Mouse (Mus musculus): ENCODE measurements around the gene Cgnl1.

Gene Cgnl1

DNA sequence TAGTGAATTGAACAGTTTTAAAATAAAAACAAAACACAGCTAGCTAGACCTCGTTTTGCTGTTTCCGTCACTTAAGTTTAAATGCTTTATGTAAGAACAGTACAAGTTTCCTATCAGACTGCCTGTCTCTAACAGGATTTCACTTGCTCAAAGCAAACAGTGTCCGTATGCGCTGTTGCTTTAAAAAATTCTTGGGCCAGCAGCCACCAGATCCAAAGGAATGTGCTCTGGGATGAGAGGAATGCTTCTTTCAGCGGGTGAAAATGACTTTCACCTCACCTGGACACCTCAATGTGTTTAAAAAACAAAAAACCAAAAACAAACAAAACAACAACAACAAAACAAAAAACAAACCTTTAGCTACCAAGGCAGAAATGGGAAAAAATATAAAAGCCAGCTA, 54.4 kb downstream of the Cgnl1 start:
- DNase-seq (ENCODE audit: low spot score), result no peak

DNA sequence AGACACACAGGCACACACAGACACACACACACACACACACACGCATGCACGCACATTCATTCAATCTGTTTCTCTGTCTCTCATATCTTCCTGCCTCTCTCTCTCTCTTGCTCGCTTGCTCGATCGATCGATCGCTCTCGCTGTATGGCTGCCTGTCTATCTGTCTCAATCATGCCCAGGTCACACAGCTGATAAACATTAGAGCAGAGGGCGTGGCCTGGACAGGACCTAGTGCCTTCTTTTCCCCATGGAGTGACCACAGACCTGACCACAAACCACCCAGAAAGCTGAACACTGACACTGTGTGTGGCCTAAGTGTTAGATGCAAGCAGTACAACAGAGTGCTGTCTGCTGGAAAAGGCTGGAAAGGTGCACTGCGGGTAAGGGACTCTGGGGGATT, 60.6 kb downstream of the Cgnl1 start:
- DNase-seq (ENCODE audit: low spot score), result no peak

DNA sequence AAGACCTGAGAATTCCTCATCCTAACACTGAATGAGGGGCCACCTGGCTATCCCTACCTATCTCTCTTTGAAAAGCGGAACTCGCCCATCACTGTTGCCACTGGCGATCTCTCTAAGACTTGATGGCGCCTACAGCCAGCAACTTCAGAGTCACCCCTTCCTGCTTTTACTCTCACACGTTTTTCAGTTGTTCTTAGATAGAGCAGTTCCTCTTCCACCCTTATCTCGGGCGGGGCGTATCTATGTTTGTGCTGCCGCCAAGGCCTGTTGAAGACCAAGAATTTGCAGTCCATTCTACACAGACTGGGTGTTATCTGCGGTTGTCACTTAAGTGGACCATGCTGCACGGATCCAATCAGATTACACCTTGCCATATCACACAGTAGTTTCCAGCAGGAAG, 62.2 kb downstream of the Cgnl1 start:
- DNase-seq (ENCODE audit: low spot score), result no peak

DNA sequence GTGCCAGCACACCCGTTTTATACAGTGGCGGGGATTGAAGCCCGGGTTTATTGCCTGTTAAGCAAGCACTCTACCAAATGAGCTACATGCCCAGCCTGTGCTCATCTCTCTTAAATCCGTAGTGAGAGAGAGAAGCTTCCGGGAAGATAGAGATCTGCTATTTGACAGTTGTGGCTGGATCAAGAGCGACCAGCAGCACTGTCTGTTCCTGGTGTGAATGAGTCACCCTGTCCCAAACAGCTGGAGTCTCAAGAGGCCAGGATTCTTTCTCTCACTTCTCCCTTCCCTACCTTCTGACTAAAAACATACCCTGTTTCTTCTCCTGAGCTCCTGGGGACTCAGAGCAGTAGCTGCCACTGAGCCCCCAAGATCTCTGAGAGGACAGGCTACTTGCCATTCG, 63.4 kb downstream of the Cgnl1 start:
- no peak for DNase-seq (ENCODE audit: low spot score)

DNA sequence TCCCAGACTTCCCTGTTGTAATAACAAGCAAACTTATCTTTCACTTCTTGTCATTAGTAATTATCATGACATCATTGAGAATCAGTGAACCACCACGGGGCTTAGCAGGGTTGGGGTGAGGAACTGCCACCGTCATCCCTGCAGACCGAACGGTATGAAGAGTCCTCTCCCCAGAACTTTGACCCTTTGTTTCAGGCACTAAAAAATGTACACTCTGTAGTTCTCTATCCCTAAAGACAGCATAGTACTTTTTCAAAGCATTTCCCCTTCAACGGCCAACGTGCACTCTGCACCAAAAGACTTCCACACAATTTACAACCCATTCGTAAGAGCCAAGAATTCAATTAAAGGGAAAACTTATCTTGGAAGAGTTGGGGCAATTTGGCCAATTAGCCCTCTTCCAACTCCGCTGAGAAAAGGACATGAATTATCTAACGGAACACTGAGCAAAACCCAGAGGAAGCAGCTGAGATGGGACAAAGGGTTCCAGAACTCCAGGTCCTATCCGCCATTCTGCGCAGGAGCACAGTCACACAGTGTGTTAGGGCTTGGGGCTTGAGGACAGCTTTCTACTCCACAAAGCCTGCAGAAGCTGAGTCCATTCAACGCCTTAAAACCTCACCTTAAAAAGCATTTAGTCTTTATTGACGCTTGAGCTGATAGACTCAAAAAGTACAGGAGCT, 66.9 kb downstream of the Cgnl1 start:
- DNase-seq (ENCODE audit: low spot score), result no peak

DNA sequence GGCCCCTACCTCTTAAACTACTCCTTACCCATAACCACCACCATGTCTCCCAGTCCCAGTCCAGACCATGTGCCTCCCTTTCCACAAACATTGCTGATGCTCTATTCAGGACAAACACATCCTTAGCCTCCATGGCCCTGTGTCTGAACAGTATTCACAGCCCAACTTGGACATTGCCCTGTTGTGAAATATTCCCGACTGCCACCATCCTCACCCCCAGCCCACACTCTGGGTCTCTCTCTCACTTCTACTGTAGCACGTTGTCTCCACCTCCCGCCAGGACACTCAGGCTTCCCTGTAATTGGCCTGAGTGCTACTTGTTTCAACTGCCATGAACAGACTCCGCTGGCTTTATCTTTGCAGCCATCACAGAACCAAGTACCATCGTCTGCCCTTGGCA, 72.3 kb downstream of the Cgnl1 start:
- DNase-seq (ENCODE audit: low spot score), result no peak

DNA sequence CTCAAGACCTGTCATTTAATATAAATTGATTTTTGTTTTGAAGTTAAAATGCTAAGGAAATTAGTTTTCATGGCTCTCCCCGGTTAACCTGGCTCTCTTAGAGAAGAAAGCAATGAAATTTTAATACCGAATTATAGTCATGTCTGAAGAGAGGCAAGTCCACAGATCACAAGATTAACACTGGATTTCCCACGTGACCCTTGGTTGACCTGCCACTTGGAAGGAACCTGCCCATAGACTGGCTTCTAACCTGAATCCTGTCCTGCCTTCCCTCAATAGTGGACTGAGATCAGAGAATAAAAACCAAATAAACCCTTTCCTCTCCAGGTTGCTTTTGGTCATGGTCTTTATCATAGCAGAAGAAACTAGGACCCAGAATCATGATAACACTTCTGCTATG, 73.3 kb downstream of the Cgnl1 start:
- DNase-seq (ENCODE audit: low spot score), result no peak

DNA sequence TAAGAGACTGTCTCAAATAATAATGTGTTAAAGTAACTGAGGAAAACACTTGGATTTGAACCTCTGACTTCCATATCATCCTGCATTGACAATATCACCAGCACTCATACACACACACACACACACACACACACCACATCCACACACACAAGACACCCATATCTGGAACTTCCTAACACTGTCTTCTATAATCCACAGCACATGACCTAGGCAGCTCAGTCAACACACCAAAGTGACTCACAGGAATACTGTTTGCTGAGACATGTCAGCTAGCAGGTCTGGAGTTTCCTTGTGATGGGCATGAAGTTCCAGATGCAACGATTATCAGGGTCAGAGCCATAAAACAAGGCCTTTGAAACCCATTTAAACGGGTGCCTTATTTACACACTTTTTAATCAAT, 74.2 kb downstream of the Cgnl1 start:
- no peak for DNase-seq (ENCODE audit: low spot score)

DNA sequence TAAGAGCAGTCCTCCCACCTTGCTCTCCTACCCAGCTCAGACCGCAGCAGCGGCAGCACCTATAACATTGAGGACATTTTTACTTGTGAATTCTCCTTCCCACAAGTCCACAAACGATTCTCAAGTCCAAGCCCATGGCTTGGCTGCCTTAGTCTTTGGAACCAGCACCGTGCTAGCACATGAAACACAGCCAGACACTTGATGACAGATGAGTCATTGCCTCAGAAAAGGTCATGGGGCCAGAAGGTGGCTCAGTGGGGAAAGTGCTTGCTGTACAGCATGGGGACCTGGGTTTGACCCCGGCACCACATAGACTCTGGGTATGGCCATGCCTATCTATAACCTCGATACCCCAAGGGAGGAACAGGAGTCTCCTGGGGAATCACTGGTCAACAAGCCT, 74.6 kb downstream of the Cgnl1 start:
- DNase-seq (ENCODE audit: low spot score), result no peak

DNA sequence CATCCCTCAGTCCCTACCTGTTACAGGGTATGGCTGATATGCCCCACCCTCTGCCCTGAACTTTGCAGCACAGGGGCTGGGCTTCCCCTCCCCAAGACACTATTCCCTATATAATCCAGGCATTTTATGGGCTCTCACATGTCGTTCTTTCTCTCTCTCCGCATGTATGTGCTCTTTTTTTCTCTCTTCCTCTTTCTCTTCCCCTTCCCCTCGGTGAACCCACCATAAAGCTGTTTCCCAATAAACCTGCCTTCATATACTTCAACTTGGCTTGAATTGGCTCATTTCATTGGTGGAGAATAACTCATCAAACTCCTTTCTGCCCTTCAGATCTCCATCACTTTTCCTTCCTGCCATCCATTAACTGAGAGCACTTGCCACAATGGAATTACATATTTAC, 76.3 kb downstream of the Cgnl1 start:
- DNase-seq (ENCODE audit: low spot score), result no peak

DNA sequence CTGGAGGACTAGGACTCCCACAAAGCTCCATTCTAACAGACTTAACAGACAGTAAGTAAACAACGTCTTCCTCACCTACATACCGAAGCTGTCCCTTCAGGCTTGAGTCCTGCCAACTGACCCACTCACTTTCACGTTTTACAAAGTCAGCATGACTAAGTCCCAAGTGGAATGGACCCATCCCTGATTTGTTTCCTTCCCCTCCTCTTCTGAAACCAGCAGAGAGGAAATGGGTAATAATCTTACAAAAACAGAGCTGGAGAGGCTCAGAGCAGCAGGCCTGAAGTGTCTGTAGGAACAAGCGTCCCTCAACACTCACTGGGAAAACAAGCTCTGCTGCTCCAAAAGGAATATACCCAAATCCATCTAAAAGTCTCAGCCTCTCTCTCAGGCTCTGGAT, 77.2 kb downstream of the Cgnl1 start:
- DNase-seq (ENCODE audit: low spot score), result no peak

DNA sequence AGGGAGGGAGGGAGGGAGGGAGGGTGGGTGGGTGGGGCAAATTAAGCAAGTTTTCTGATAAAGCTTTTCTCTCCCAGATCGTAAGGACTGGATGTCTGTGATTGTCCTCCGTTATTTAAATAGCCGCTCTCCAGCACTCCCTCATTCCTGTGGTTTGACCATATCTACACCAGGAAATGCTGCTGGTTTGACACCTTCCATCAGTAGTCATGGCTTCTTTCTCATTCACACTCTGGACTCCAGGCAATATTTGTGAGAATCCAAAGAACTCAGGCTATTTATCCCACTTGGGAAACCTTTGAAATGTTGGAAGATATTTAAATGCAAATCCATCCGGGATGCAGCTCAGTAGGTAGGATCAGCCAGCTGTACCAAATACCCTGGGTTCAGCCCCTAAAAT, 77.6 kb downstream of the Cgnl1 start:
- no peak for DNase-seq (ENCODE audit: low spot score)

DNA sequence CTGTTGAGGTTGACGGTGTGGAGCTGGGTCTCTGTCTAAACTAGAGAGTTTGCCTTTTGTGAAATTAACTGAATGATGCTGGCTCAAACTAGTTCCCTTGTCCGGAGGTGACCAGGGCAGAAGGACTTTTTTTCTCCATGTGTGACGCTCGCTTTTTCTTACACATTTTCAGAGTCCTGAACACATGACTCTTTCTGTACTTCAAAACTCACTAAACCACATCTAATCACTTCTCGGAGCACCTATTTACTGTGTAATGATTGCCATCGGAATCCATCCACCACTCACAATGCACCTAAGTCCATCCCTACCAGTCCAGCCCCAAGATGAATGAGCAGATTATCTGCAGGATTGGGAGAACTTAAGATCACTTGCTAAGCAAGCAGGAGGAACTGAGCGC, 79.2 kb downstream of the Cgnl1 start:
- DNase-seq (ENCODE audit: low spot score), result no peak

DNA sequence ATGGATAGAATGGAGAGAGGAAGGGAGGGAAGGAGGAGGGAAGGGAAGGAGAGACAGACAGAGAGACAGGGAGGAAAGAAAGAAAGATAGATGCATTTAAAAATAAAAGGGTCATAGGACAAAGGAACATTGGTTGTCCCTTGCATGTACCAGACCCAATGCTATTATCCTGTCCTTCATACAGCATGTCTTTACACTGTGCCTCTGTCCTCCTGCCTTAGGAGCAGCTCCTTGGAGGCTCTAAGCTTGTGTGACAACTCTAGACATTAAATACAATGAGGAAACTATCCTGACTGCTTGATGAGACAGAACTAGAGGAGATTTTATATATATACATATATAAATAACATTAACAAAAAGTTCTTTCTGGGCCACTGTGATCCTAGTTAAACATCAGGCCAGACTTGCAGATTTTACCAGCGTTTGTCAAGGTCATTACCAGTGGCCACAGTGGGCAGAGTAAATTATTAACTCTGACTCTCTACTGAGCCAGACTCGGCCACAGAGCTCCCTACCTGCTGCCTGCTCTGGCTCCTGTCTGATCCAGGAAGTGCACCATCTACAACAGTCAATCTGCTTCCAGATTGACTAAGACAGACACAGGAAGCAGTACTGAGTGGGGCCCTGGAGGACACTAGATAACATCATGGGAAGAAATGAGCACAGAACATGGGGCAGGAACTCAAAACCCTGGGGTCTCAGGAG, 81.9 kb downstream of the Cgnl1 start:
- DNase-seq (ENCODE audit: low spot score), result no peak

DNA sequence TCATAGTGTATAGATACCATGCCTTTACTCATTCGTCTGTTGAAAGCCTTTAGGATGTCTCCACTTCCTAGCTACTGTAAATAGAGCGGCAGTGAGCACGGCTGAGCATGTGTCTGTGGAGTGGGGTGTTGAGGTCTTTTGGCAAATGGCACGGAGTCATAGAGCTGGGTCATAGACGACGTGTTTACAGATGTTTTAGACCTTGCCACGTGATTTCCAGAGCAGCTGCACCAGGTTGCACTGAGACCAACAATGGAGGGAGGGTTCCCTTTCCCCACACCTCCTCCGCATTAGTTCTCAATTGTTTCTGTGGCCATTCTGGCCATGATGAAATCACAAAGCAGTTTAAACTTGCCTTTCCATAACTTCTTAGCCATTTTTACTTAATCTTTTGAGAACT, 84.9 kb downstream of the Cgnl1 start:
- no peak for DNase-seq (ENCODE audit: low spot score)

DNA sequence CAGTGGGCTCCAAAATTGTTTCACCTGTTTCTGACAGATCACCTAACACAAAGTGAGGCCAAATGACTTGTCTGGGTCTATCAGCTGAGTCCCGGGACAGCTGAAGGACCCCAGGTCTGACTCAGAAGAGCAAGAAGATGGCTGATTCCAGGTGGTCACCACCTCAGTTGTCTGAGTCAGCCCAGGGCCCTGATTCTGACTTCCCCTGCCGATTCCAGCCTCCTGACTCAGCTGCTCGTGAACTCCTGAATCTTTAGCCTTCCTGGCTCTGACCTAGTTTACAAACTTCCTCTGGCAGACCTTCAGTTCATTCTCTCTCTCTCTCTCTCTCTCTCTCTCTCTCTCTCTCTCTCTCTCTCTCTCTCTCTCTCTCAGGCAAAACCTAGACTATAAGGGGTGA, 86.6 kb downstream of the Cgnl1 start:
- DNase-seq (ENCODE audit: low spot score), result no peak

DNA sequence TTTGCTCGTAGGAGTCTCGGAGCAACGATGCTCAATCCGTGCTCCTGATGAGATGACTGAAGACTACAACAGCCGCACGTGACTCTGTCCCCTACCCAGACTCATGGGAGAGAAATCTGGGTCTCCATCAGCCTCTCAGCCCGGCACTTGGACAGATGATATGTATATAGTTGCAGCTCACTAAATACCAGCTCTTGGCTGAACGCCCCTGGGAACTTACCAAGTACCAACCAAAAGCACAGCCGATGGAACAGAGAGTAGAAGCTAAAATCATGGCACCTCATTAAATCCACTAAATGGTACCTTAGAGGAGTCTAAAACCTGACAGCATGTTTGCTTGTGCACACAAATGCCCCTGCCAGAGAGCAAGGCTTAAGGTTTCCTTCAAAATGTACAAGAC, 91.0 kb downstream of the Cgnl1 start:
- no peak for DNase-seq (ENCODE audit: low spot score)

DNA sequence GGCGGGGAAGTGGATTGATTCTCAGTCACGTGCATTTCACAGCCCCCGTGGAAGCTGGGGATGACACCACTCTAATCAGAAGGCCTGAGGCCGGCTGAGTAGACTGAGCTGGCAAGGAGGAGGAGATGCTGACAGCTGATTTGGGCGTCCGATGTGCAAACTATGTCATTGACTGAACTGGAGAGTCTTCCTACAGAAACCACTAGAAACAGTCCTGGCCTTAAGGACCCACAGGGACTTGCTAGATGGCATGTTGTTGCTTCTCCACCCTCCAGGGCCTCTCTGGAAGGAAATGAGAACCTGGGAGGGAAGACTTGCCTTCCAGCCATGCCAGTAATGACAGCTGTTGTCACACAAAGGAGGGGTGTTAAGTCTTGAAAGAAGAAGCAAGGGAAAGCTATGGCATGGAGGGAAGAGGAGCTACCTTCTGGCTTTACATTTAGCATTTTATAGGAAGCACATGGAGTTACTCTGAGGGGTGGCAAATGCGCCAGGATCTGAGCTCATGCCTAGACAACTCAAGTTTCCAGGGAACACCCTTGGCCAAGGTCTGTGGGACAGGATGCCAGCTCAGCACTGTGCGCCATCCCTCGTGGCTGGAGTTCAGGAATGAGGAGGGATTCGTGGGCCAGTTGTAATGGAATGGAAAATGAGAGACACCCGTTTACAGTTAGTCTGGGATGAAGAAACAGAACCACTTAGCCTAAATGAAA, 92.1 kb downstream of the Cgnl1 start:
- no peak for DNase-seq (ENCODE audit: low spot score)

DNA sequence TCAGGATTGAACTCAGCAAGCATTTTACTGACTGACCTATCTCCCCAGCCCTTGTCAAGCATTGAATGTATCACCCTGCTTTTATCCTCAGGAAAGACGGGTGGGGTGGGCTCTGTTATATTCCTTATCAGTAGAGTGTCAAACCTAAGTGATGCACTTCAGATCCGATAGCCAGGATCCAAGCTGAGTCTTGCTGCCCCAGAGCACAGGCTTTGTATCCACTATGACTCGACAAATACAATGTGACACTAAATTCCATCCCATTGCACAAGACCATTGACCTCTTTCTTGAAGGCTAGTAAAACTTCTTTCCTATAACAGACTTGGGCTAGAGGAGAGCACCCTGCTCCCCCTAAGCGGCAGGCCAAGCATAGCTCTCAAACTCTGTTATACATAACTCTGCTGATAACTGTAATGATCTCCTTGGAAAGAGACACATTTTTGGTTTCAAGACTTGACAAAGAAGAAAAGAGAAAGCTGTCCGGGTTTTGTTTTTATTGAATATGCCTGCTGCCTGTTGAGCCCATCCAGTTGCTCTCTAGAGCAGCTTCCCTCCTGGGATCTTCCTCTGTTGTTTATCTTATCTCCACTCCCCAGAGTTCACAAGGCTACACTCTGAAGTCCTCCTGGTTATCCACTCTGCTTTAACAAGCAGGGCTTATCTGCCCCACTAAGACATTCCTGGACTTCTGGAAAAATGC, 94.3 kb downstream of the Cgnl1 start:
- no peak for DNase-seq (ENCODE audit: low spot score)

DNA sequence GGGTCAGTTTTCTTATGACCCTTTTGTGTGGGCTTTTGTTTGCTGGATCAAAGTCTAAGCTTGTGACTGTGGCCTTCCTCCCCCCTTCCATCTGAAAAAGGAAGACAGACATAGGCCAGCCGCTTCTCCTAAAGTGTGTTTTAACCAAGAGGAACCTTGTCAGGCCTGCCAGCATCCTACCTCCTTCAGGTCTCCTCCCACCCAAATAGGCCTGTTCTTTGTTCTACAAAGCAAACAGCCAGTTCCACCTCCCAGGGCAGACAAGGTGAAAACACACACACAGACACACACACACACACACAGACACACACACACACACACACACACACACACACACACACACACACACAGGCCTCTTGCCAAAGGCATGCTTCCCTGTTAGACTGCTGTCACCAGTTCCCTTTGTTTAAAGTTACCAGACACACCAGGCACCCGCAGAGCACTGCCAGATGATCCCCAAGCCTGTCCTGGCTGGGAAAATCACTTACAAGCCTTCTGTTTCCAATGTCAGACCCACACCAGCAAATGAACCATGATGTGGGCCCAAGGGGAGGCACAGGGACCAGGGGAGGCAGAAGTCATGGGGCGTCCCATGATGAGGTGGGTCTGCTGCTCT, 95.5 kb downstream of the Cgnl1 start:
- DNase-seq (ENCODE audit: low spot score), result no peak

DNA sequence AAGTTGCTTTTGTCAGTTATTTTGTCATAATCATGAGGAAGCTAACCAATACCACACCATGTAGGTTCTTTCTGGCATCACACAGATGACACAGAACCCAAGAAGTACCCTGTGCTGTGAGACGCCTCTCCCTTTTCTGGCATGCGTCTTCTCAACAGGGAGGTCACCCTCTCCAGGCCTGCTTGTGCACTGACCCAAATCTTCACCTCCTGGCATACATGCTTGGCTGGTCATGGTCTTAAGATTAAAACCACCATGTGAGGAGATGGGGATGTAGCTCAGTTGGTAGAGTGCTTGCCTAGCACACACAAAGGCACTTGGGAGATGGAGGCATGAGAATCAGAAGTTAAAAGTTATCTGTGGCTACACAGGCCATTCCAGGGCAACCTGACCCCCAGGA, 96.2 kb downstream of the Cgnl1 start:
- no peak for DNase-seq (ENCODE audit: low spot score)

DNA sequence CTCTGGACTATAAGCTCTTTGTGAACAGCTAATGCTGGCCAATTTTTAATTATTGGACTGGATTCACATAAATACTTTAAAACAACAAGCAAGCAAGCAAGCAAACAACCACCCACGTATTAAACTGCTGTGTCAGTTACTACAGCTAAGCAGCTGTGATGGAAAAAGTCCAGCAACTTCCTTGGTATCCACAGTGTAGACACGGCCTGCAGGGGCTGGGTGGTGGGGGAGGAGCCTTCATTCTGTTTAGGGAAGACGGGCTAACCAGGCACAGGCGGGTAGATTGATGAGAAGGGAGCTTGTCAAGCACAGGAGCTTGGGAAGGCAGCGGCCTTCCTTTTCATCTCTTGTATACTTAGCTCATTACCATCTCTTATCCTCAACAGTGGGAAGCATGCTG, 96.9 kb downstream of the Cgnl1 start:
- no peak for DNase-seq (ENCODE audit: low spot score)

DNA sequence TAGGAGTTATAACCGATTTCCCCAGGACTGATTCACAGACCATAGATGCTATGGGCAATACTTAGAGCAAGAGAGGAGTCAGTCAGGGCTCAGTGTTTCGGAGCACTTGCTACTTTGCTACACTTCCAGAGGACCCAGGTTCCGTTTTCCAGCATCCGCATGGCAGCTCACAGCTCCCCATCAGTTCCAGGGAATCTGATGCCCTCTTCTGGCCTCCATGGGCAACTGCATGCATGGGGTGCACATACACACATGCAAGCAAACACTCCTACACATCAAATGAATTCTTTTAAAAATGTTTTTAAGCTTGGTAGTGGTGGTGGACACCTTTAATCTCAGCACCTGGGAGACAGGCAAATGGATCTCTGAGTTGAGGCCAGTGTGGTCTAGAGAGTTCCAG, 98.9 kb downstream of the Cgnl1 start:
- DNase-seq (ENCODE audit: low spot score), result no peak

Measured in MN1 (cell line).